Mouse (Mus musculus): ENCODE measurements at regions not wholly inside any gene's neighbourhood (a gene's known extent, or its start where the extent isn't known, plus 50 kb on each side); places are given as distances from the start of the nearest gene placed in this dataset.

DNA sequence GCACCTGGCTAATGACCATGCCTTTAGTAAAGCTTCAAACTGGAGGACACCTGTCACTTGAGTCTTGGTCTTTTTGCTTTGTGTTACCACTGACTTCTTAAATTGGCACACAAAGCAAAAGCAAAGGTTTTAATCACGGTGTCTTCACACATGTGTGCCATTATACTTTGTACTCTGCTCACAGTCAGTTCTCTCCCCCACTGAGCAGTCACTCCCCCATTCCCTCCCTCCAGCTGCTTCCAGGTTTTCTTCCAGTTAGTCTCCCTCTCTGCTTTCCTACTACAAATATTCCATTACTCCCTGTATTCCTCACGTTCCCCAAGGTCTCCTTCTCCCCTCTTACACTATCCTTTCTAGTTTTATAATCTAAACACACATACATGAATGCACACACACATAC is 530.0 kb upstream of the Tbl1xr1 start:
- no peak for TF ChIP-seq CTCF (IDR thresholded peaks at IDR 0.05; ENCODE audit: borderline replicate concordance, insufficient read depth, low read length)
- no peak for TF ChIP-seq POLR2A (IDR thresholded peaks at IDR 0.05; ENCODE audit: low read depth, low read length)

Measured in embryonic fibroblast, embryonic 13.5 days (primary cell).